Mouse (Mus musculus) ovary, postnatal 10 days (tissue): ENCODE results near the gene Senp8.

Source experiments
- DNase-seq: peaks from one replicate; pipeline ENCODE4 v3.0.0; 2022; ENCODE audit warnings: low spot score

Senp8 gene

DNA sequence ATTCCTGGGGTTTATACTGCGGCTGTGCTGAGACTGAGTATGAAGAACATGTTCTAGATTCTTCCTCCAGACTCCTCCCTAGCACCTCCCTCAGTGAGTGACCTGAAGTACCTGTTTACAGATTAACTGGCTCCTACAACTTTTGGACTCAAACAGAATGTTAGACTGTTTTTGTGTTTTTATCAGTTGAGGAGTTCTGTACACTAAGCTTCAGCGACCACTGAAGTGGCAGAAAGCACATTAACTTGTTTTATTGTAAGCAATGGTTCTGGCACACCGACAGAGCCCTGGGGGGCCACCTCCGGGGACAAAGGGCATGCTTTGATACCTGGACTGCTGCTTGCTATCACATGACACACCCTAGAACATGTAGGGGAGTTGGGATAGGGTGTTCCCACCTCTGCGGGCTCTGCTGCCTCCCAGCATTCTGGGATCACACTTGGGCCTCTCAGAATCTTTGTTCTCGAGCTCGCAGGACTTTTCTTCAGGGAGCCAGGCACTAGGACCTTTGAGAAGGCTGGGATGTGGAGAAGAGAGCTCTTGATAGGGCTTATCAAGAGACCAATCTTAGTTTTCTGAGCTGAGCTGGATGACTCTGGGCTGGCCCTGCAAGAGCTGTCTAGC is 34.1 kb downstream of the Senp8 start:
- DNase-seq = no peak

DNA sequence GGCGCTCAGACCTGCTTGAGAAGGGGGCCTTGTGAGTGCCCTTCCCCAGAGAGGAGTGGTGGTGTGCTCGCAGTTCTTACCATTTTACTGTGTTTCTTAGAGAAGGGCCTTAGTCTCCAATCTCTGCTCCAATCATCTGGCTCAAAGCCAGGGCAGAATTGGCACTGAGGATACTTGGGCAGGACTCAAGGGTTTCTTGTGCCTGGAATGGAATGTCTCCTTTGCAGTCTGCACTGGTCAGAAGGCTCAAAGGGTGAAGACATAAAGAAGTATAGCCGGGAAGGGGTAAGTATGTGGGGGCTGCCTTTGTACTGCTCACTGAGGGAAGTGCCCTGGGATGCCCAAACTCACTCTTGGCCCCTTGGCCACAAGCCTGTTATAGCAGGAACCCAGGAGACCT is 41.3 kb downstream of the Senp8 start:
- no peak for DNase-seq

DNA sequence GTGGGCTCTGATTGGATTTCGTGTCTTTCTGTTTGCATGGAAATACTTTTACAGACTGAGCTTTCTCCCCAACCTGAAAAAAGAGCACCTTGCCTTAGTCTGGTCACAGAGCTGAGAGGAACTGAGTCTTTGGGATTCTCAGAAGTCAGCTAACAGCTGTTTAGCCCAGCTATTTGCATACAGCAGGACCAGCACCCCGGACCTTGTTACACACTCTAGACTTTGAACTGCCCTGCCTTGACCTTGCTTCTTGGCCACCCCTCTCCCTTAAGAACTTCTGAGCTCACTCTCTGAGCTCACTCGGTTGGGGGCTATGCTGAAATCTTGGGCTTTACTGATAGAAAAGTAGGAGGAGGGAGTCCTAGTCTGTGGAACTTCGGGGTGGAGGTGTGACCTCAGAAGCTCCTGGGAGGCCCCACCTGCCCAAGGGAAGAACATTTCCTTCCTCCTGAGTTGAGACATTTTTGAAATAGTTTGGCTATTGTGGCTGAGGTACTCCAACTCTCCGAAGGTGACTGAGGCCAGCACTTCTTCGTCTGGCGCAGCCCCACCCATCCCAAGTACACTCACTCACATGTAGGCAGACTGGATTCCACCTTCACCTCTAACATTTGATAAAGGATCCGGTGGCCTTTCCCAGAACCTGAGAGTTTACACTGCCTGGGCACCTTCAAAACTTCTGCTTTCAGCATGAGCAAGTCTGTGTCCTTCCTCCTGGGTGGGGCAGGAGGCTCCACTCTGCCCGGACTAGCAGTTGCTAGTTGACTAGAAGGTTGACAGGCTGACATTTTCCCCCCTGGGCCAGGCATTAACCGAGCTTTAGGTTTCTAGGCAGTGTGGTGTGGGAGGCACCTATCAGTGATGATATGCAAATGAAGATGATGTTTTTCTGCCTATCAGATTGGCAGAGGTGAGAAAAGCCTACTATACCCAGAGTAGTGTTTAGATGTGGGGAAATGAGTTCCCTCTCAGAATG is 43.4 kb downstream of the Senp8 start:
- no peak for DNase-seq

DNA sequence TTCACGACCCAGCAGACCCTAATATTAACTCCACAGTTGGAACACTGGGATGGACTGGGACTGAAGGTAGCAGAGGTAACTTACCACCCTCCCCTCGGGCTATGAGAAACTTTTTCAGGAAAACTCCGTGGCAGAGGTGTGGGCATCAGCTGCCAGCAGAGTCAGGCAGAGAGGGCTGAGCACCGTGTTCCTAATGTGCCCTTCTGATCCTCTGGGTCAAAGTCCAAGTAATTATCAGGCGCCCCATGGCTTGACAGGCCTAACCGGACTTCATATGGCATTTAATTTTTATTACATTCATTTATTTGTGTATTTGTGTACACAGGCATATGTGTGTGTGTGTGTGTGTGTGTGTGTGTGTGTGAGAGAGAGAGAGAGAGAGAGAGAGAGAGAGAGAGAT is 47.4 kb downstream of the Senp8 start:
- no peak for DNase-seq

GRCm38 (mm10) chr9:59701094-59701493 is 49.4 kb downstream of the Senp8 start:
- DNase-seq = no peak

DNA sequence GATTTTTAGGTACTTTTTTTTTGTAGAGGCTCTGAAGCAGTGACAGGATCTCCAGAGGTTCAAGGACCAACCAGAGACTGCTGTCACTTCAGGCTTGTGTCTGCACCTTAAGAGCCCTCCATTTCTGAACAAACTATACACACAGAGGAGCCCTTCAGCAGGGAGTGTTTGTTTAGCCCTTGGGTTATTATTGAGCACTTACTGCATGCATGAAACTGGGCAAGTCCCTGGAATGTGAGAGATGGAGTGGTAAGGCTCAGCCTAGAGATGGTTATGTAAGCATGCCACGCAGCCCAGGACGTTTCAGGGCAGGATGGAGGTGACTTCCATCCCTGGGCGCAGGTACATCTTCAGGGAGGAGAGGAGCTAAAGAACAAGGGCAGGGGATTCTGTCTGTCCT is 54.1 kb downstream of the Senp8 start:
- DNase-seq = no peak

- no peak for DNase-seq
Observed at GRCm38 (mm10) chr9:59695451-59695813, 55.1 kb downstream of the Senp8 start.

- no peak for DNase-seq
Observed at GRCm38 (mm10) chr9:59694571-59695450, 55.7 kb downstream of the Senp8 start.

- no peak for DNase-seq
Observed at GRCm38 (mm10) chr9:59692145-59692544, 58.4 kb downstream of the Senp8 start.

DNA sequence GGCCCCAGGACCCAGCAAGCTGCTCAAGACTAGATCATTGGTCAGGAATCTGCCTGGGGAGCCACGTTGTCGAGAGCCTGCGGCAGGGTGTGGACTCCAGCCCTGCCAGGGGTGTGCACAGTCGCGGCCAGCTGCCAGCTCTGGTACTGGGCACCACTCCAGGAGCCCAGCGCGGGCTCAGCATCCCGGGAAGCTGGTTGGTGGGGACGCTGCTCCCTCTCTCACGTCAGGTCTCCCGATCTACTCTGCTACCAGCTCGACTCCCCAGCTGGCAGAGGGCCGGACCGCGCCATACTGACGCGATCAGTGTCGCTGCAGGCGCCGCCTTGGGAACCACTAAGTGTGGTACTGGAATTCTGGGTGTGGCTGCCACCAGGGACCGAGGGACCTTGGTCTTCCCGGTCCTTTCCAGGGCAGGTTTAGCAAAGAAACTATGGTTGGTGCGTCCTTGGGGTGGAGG is 58.8 kb downstream of the Senp8 start:
- peak; percentile 58 for DNase-seq

DNA sequence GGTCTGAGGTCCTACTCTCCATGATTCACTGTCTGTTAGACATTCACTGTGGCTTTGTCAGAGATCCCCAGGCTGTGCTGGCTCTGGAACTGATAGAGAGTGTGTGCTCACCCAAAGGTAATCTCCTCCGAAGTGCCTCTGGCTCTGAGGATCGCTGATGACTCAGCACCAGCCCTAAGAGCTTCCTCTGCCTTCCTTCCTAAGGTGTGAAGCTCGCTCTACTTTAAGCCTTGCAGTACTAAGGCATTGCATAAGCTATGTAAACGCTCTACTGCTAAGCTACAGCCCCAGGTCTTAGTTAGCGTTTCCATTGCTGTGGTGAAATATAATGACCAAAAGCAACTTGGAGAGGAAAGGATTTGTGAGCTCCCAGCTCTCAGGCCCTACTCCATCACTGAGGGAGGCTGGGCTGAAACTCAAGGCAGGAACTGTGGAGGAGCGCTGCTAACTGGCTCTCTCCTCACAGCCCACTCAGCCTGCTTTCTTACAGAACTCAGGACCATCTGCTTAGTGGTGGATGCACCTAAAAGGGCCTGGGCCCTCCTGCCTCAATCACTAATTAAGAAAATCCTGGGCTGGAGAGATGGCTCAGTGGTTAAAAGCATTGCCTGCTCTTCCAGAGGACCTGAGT is 63.0 kb downstream of the Senp8 start:
- no peak for DNase-seq
